Mouse (Mus musculus): ENCODE measurements at regions not wholly inside any gene's neighbourhood (a gene's known extent, or its start where the extent isn't known, plus 50 kb on each side); places are given as distances from the start of the nearest gene placed in this dataset.

GRCm38 (mm10) chr4:119036582-119036981 lies 71.9 kb upstream of the Slc2a1 start:
- Histone ChIP-seq H3K27me3 (ENCODE audit: control insufficient read depth, insufficient read depth, low read length) (no peaks in the 10 kb centered on the region), H3K9ac (ENCODE audit: low read length) (no peak overlapping the region), H3K4me2 (no peak overlapping the region), H3K4me1 (ENCODE audit: control insufficient read depth, insufficient read depth, low read length) (no peaks in the 10 kb centered on the region), H3K36me3 (ENCODE audit: control insufficient read depth, insufficient read depth, low read length) (no peaks in the 10 kb centered on the region), H3K4me3 (ENCODE audit: low read depth, low read length) (no peak overlapping the region), H3K9me3 (ENCODE audit: control insufficient read depth, low read length) (no peaks in the 10 kb centered on the region), H3K27ac (ENCODE audit: low read depth, low read length) (no peak overlapping the region)
- DNase-seq (ENCODE audit: low spot score, missing footprints) (no peak), ATAC-seq (ENCODE audit: low FRiP score) (no peak)
- WGBS, result 89% methylated on average over 5 of the region's 5 CpGs

- Histone ChIP-seq H3K36me3 (ENCODE audit: control insufficient read depth, insufficient read depth, low read length) (no peaks in the 10 kb centered on the region), H3K27me3 (ENCODE audit: control insufficient read depth, insufficient read depth, low read length) (no peaks in the 10 kb centered on the region), H3K9me3 (ENCODE audit: control insufficient read depth, low read length) (no peaks in the 10 kb centered on the region), H3K27ac (ENCODE audit: low read depth, low read length) (no peak overlapping the region), H3K4me2 (no peak overlapping the region), H3K4me3 (ENCODE audit: low read depth, low read length) (no peak overlapping the region), H3K9ac (ENCODE audit: low read length) (no peak overlapping the region), H3K4me1 (ENCODE audit: control insufficient read depth, insufficient read depth, low read length) (peaks cover 4% of the 10 kb centered on the region)
- DNase-seq (ENCODE audit: low spot score, missing footprints) (no peak), ATAC-seq (ENCODE audit: low FRiP score) (no peak)
- 85% methylated on average over 6 of the region's 6 CpGs for WGBS
Observed at GRCm38 (mm10) chr4:119040041-119040440, 68.5 kb upstream of the Slc2a1 start.

- Histone ChIP-seq H3K9me3 (ENCODE audit: control insufficient read depth, low read length) (no peaks in the 10 kb centered on the region), H3K4me2 (no peak overlapping the region), H3K36me3 (ENCODE audit: control insufficient read depth, insufficient read depth, low read length) (no peaks in the 10 kb centered on the region), H3K9ac (ENCODE audit: low read length) (no peak overlapping the region), H3K27ac (ENCODE audit: low read depth, low read length) (no peak overlapping the region), H3K27me3 (ENCODE audit: control insufficient read depth, insufficient read depth, low read length) (no peaks in the 10 kb centered on the region), H3K4me3 (ENCODE audit: low read depth, low read length) (no peak overlapping the region), H3K4me1 (ENCODE audit: control insufficient read depth, insufficient read depth, low read length) (peaks cover 4% of the 10 kb centered on the region)
- ATAC-seq (ENCODE audit: low FRiP score) (no peak), DNase-seq (ENCODE audit: low spot score, missing footprints) (no peak)
- 67% methylated on average over 6 of the region's 6 CpGs for WGBS
Observed at GRCm38 (mm10) chr4:119041616-119042015, 66.9 kb upstream of the Slc2a1 start.

- H3K4me3 ChIP-seq (ENCODE audit: low read depth, low read length), result no peak overlapping the region
- DNase-seq (ENCODE audit: low spot score, missing footprints) (peak; percentile 87), ATAC-seq (ENCODE audit: low FRiP score) (peak; percentile 59)
- H3K9ac ChIP-seq (ENCODE audit: low read length), result 0 out of 2 replicates have a peak overlapping the region, but pooled peaks have one; percentile 38
- no peaks in the 10 kb centered on the region for H3K27me3 ChIP-seq (ENCODE audit: control insufficient read depth, insufficient read depth, low read length)
- WGBS, result 24% methylated on average over 19 of the region's 19 CpGs
- H3K9me3 ChIP-seq (ENCODE audit: control insufficient read depth, low read length), result no peaks in the 10 kb centered on the region
- H3K36me3 ChIP-seq (ENCODE audit: control insufficient read depth, insufficient read depth, low read length), result no peaks in the 10 kb centered on the region
- peaks cover 4% of the 10 kb centered on the region for H3K4me1 ChIP-seq (ENCODE audit: control insufficient read depth, insufficient read depth, low read length)
- H3K4me2 ChIP-seq, result no peak overlapping the region
- no peak overlapping the region for H3K27ac ChIP-seq (ENCODE audit: low read depth, low read length)
Observed at GRCm38 (mm10) chr4:119044005-119044677, 64.4 kb upstream of the Slc2a1 start.

- peaks cover 4% of the 10 kb centered on the region for H3K4me1 ChIP-seq (ENCODE audit: control insufficient read depth, insufficient read depth, low read length)
- H3K27ac ChIP-seq (ENCODE audit: low read depth, low read length), result no peak overlapping the region
- no peaks in the 10 kb centered on the region for H3K36me3 ChIP-seq (ENCODE audit: control insufficient read depth, insufficient read depth, low read length)
- no peak overlapping the region; the same call in 1 of the 2 replicates for H3K9ac ChIP-seq (ENCODE audit: low read length)
- no peak overlapping the region for H3K4me3 ChIP-seq (ENCODE audit: low read depth, low read length)
- H3K27me3 ChIP-seq (ENCODE audit: control insufficient read depth, insufficient read depth, low read length), result no peaks in the 10 kb centered on the region
- ATAC-seq (ENCODE audit: low FRiP score) (no peak), DNase-seq (ENCODE audit: low spot score, missing footprints) (no peak)
- WGBS, result 92% methylated on average over 13 of the region's 13 CpGs
- H3K9me3 ChIP-seq (ENCODE audit: control insufficient read depth, low read length), result no peaks in the 10 kb centered on the region
- H3K4me2 ChIP-seq, result no peak overlapping the region
Observed at GRCm38 (mm10) chr4:119044836-119045235, 63.7 kb upstream of the Slc2a1 start.

GRCm38 (mm10) chr4:119050867-119051353 lies 57.6 kb upstream of the Slc2a1 start:
- H3K4me3 ChIP-seq (ENCODE audit: low read depth, low read length), result no peak overlapping the region
- H3K9ac ChIP-seq (ENCODE audit: low read length), result no peak overlapping the region
- DNase-seq (ENCODE audit: low spot score, missing footprints), result peak; percentile 51
- no peaks in the 10 kb centered on the region for H3K9me3 ChIP-seq (ENCODE audit: control insufficient read depth, low read length)
- H3K27ac ChIP-seq (ENCODE audit: low read depth, low read length), result no peak overlapping the region
- no peaks in the 10 kb centered on the region for H3K27me3 ChIP-seq (ENCODE audit: control insufficient read depth, insufficient read depth, low read length)
- no peaks in the 10 kb centered on the region for H3K36me3 ChIP-seq (ENCODE audit: control insufficient read depth, insufficient read depth, low read length)
- 75% methylated on average over 2 of the region's 2 CpGs for WGBS
- no peak overlapping the region for H3K4me2 ChIP-seq
- H3K4me1 ChIP-seq (ENCODE audit: control insufficient read depth, insufficient read depth, low read length), result no peaks in the 10 kb centered on the region
- ATAC-seq (ENCODE audit: low FRiP score), result no peak

- Histone ChIP-seq H3K4me2 (no peak overlapping the region), H3K27me3 (ENCODE audit: control insufficient read depth, insufficient read depth, low read length) (no peaks in the 10 kb centered on the region), H3K4me3 (ENCODE audit: low read depth, low read length) (no peak overlapping the region), H3K4me1 (ENCODE audit: control insufficient read depth, insufficient read depth, low read length) (no peaks in the 10 kb centered on the region), H3K27ac (ENCODE audit: low read depth, low read length) (no peak overlapping the region), H3K9ac (ENCODE audit: low read length) (no peak overlapping the region), H3K36me3 (ENCODE audit: control insufficient read depth, insufficient read depth, low read length) (no peaks in the 10 kb centered on the region), H3K9me3 (ENCODE audit: control insufficient read depth, low read length) (no peaks in the 10 kb centered on the region)
- DNase-seq (ENCODE audit: low spot score, missing footprints), result peak; percentile 35
- WGBS, result 75% methylated on average over 3 of the region's 3 CpGs
- no peak for ATAC-seq (ENCODE audit: low FRiP score)
Observed at GRCm38 (mm10) chr4:119052537-119052936, 56.0 kb upstream of the Slc2a1 start.

GRCm38 (mm10) chr4:119053241-119053640 lies 55.3 kb upstream of the Slc2a1 start:
- Histone ChIP-seq H3K36me3 (ENCODE audit: control insufficient read depth, insufficient read depth, low read length) (no peaks in the 10 kb centered on the region), H3K27me3 (ENCODE audit: control insufficient read depth, insufficient read depth, low read length) (no peaks in the 10 kb centered on the region), H3K4me1 (ENCODE audit: control insufficient read depth, insufficient read depth, low read length) (no peaks in the 10 kb centered on the region), H3K9ac (ENCODE audit: low read length) (no peak overlapping the region), H3K27ac (ENCODE audit: low read depth, low read length) (no peak overlapping the region), H3K4me3 (ENCODE audit: low read depth, low read length) (no peak overlapping the region), H3K9me3 (ENCODE audit: control insufficient read depth, low read length) (no peaks in the 10 kb centered on the region), H3K4me2 (no peak overlapping the region)
- ATAC-seq (ENCODE audit: low FRiP score) (no peak), DNase-seq (ENCODE audit: low spot score, missing footprints) (peak; percentile 74)
- 98% methylated on average over 4 of the region's 4 CpGs for WGBS

GRCm38 (mm10) chr4:119053680-119054079 lies 54.8 kb upstream of the Slc2a1 start:
- Histone ChIP-seq H3K9ac (ENCODE audit: low read length) (no peak overlapping the region), H3K4me1 (ENCODE audit: control insufficient read depth, insufficient read depth, low read length) (no peaks in the 10 kb centered on the region), H3K27me3 (ENCODE audit: control insufficient read depth, insufficient read depth, low read length) (no peaks in the 10 kb centered on the region), H3K9me3 (ENCODE audit: control insufficient read depth, low read length) (no peaks in the 10 kb centered on the region), H3K36me3 (ENCODE audit: control insufficient read depth, insufficient read depth, low read length) (no peaks in the 10 kb centered on the region), H3K4me2 (no peak overlapping the region), H3K27ac (ENCODE audit: low read depth, low read length) (no peak overlapping the region), H3K4me3 (ENCODE audit: low read depth, low read length) (no peak overlapping the region)
- WGBS, result 91% methylated on average over 6 of the region's 6 CpGs
- no peak for ATAC-seq (ENCODE audit: low FRiP score)
- DNase-seq (ENCODE audit: low spot score, missing footprints), result no peak
